Mouse (Mus musculus) hindbrain, embryonic 10.5 days (tissue): ENCODE measurements around the gene Sesn1. TPM values are rescaled to one million over a fixed set of nuclear protein-coding genes. Genes with fewer than 3 reads are reported as not detected.

Experiments used
- DNase-seq: peaks from one replicate; pipeline ENCODE4 v3.0.0-alpha.2; 2017; ENCODE audit warnings: low spot score
- H3K27ac ChIP-seq: fragments of 300-500 bp; sonication (generic); 2 replicates; pipeline ENCODE4 v1.5.1; 2016; ENCODE audit warnings: mild to moderate bottlenecking, moderate library complexity
- H3K27me3 ChIP-seq: fragments of 300-500 bp; sonication (generic); 2 replicates; pipeline ENCODE4 v1.6.1; 2016; ENCODE audit warnings: mild to moderate bottlenecking; ENCODE audit not compliant: poor library complexity, insufficient read depth, severe bottlenecking
- H3K36me3 ChIP-seq: fragments of 300-500 bp; sonication (generic); 2 replicates; pipeline ENCODE4 v1.6.1; 2016; ENCODE audit warnings: mild to moderate bottlenecking, moderate library complexity
- H3K4me1 ChIP-seq: fragments of 300-500 bp; sonication (generic); replicated peaks from 2 replicates; pipeline ENCODE4 v1.6.1; 2016; ENCODE audit warnings: mild to moderate bottlenecking
- H3K4me3 ChIP-seq: fragments of 300-500 bp; sonication (generic); 2 replicates; pipeline ENCODE4 v1.5.1; 2016; ENCODE audit warnings: mild to moderate bottlenecking, moderate library complexity
- H3K9me3 ChIP-seq: fragments of 300-500 bp; sonication (generic); 2 replicates; pipeline ENCODE4 v1.6.1; 2016; ENCODE audit warnings: mild to moderate bottlenecking, moderate library complexity
- WGBS: fragments of 180-500 bp; shearing (Covaris S2); methylation state at CpG from one replicate; pipeline ENCODE4 v1.1.7; 2016; 5-methylcytosine and 5-hydroxymethylcytosine counted together
- polyA plus RNA-seq: library from polyadenylated mRNA; unstranded; fragments of >200 nt; fragmentation: Nextera tagmentation; extraction: Ambion mirVana; gene quantifications from 2 replicates; pipeline ENCODE4 v1.2.1, GENCODE M21; 2016

The Sesn1 gene
- polyA plus RNA-seq, 1 experiment from 2014 or later = 18.2 TPM

- no peaks in the 10 kb centered on the region for H3K36me3 ChIP-seq
- DNase-seq = no peak
- no peaks in the 10 kb centered on the region for H3K9me3 ChIP-seq
- H3K27ac ChIP-seq = no peak overlapping the region
- H3K4me1 ChIP-seq = peaks cover 59% of the 10 kb centered on the region
- no peak overlapping the region for H3K4me3 ChIP-seq
- no peaks in the 10 kb centered on the region for H3K27me3 ChIP-seq
- 55% methylated on average over 8 of the region's 8 CpGs for WGBS
These were observed 74.2 kb downstream of the Sesn1 start for GRCm38 (mm10) chr10:41883741-41884575.

GRCm38 (mm10) chr10:41887080-41887821, 77.5 kb downstream of the Sesn1 start:
- Histone ChIP-seq H3K4me3 (peak overlapping the region; percentile 70), H3K27ac (peak overlapping the region; percentile 93), H3K9me3 (no peaks in the 10 kb centered on the region), H3K4me1 (peaks cover 31% of the 10 kb centered on the region), H3K27me3 (no peaks in the 10 kb centered on the region), H3K36me3 (no peaks in the 10 kb centered on the region)
- DNase-seq = peak; percentile 95
- WGBS = 2% methylated on average over 65 of the region's 65 CpGs

DNA sequence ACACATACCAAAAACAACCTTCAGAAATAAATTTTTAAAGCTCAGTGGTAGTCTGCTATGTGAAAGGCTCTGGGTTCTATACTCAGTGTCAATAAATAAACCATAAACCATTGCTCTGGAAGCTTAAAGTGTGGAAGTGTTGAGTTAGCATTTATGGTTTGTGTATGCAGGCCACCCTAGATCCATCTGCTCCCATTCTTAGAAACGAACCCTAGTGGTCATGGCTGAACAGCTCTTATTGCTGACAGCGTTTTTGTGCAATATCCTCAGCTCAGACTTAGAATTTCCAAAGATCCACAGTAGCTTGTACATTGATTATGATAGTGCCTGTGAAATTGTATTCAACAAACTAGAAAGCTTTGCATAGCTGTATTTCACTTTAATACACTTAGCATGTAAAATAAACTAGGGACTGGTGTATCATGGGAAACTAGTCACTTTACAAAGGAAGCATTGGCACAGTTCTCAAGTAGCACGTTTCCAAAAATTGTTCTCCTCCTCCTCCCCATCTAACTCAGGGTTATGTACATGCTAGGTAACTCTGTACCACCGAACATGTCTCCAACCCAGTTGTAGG, 78.7 kb downstream of the Sesn1 start:
- Histone ChIP-seq H3K9me3 (no peaks in the 10 kb centered on the region), H3K27ac (no peak overlapping the region), H3K27me3 (no peaks in the 10 kb centered on the region), H3K36me3 (no peaks in the 10 kb centered on the region), H3K4me1 (peaks cover 29% of the 10 kb centered on the region), H3K4me3 (no peak overlapping the region; the same call in 1 of the 2 replicates)
- DNase-seq = no peak
- WGBS = 66% methylated on average over 4 of the region's 4 CpGs

DNA sequence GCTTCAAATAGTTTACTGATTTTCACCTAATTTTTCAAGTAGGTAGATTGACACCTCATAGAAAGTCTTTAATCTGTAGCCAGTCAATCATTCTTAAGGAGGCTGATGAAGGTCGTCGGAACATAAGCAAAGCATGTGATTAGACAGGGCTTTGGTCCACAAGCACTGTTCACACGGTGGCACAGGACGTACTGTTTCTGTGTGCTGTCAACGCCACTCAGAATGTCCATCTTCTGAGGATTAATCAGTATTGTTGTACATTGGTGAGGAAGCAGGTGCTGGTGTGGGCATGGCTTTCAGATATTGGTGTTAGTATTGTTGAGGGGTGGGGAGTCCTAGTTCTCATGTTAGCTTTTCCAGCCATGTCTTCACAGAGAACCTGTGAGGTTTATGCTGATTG, 79.8 kb downstream of the Sesn1 start:
- DNase-seq = no peak
- Histone ChIP-seq H3K9me3 (no peaks in the 10 kb centered on the region), H3K36me3 (no peaks in the 10 kb centered on the region), H3K27ac (no peak overlapping the region), H3K4me1 (peaks cover 29% of the 10 kb centered on the region), H3K4me3 (no peak overlapping the region), H3K27me3 (no peaks in the 10 kb centered on the region)
- 85% methylated on average over 5 of the region's 5 CpGs for WGBS

DNA sequence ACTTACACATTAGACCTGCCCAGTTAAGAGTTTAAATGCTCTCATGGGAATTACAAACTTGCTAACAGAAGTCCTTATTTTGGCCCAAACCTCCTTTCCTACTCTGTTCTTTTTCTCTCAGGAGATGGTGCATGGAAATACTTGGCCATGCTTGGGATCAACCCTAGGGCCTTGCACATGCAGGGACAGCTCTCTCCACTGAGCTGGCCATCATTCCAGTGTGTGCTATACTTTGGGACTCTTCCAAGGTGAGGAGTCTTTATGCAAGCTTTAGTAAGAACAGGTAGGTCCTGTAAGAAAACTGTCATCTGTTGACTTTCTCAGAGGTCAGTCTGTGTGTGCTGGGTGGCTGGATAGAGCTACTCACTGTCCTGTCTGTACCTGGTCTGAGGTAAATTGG, 80.8 kb downstream of the Sesn1 start:
- peaks cover 26% of the 10 kb centered on the region for H3K4me1 ChIP-seq
- H3K27ac ChIP-seq = no peak overlapping the region
- DNase-seq = no peak
- H3K9me3 ChIP-seq = no peaks in the 10 kb centered on the region
- no peaks in the 10 kb centered on the region for H3K27me3 ChIP-seq
- no peaks in the 10 kb centered on the region for H3K36me3 ChIP-seq
- no peak overlapping the region for H3K4me3 ChIP-seq

- DNase-seq = no peak
- no peak overlapping the region for H3K4me3 ChIP-seq
- H3K27me3 ChIP-seq = no peaks in the 10 kb centered on the region
- H3K4me1 ChIP-seq = peaks cover 26% of the 10 kb centered on the region
- no peaks in the 10 kb centered on the region for H3K9me3 ChIP-seq
- 90% methylated on average over 4 of the region's 4 CpGs for WGBS
- H3K36me3 ChIP-seq = no peaks in the 10 kb centered on the region; the same call in 1 of the 2 replicates
- H3K27ac ChIP-seq = no peak overlapping the region
These were observed 81.6 kb downstream of the Sesn1 start for GRCm38 (mm10) chr10:41891312-41891711.

- no peaks in the 10 kb centered on the region for H3K27me3 ChIP-seq
- H3K4me3 ChIP-seq = no peak overlapping the region
- peaks cover 8% of the 10 kb centered on the region for H3K36me3 ChIP-seq
- DNase-seq = no peak
- H3K4me1 ChIP-seq = peaks cover 8% of the 10 kb centered on the region; the same call in 1 of the 2 replicates
- no peak overlapping the region for H3K27ac ChIP-seq
- H3K9me3 ChIP-seq = no peaks in the 10 kb centered on the region
- WGBS = 67% methylated on average over 4 of the region's 4 CpGs
These were observed 84.0 kb downstream of the Sesn1 start for GRCm38 (mm10) chr10:41893433-41894411.

DNA sequence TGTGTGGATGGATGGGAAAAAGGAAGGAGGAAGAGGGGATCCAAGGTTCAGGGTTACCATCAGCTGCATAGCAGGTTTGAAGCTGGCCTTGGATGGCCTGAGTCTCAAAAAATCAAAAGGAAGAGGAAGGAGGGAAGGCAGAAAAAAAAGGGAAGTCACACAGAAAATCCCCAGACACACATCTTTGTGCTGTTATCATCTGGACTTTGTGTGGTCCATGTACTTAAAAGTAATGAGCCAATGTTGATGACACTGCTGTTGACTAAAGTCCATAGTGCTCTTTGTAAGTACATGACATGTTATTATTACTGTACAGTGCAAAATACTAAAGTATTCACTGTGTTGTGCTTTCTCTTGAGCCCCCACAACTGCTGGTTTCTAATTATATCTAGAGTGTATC, 86.7 kb downstream of the Sesn1 start:
- no peak overlapping the region for H3K27ac ChIP-seq
- peaks cover 8% of the 10 kb centered on the region; the same call in 1 of the 2 replicates for H3K4me1 ChIP-seq
- no peak overlapping the region for H3K4me3 ChIP-seq
- H3K9me3 ChIP-seq = no peaks in the 10 kb centered on the region
- H3K36me3 ChIP-seq = peaks cover 15% of the 10 kb centered on the region
- DNase-seq = no peak
- H3K27me3 ChIP-seq = no peaks in the 10 kb centered on the region

DNA sequence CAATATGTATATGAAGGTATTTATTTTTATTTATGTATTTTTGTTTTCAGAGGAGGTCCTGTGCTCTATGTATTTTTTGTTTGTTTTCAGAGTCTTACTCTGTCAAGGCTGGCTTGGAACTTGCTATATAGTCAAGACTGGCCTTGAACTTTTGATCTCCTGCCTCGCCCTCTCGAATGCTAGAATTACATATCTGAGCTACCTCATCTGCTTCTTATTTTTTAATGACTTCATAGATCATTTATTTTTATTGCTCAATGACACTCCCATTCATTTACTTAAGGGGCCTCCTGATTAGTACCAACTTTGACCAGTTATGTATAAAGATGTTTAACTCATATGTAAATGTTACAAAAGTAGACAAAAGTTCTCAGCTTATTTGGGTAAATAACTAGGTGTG, 87.1 kb downstream of the Sesn1 start:
- Histone ChIP-seq H3K4me1 (peaks cover 8% of the 10 kb centered on the region; the same call in 1 of the 2 replicates), H3K9me3 (no peaks in the 10 kb centered on the region), H3K27ac (no peak overlapping the region), H3K27me3 (no peaks in the 10 kb centered on the region), H3K4me3 (no peak overlapping the region), H3K36me3 (peaks cover 15% of the 10 kb centered on the region)
- no peak for DNase-seq
- WGBS = 96% methylated on average over 2 of the region's 2 CpGs

DNA sequence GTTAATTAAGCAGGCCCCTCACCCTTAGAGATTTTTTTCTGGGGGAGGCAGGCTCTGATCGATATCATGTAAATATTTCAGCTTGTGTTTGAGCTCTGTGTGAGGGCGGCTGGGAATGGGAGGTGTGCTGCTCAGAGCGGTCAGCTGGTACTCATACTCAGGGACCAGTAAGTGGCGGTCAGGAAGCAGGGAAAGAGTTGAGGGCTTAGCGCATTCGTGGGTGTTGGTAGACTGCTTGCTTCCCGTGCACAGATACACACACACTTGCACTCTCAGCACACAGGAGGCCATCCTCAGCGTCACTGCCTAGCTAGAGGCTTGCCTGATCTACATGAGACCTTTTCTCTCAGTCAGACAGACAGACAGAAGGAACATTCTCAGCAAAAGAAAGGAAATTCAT, 91.7 kb downstream of the Sesn1 start:
- Histone ChIP-seq H3K27me3 (no peaks in the 10 kb centered on the region), H3K36me3 (peaks cover 44% of the 10 kb centered on the region), H3K4me3 (no peak overlapping the region), H3K27ac (no peak overlapping the region), H3K9me3 (no peaks in the 10 kb centered on the region), H3K4me1 (no peaks in the 10 kb centered on the region)
- 90% methylated on average over 8 of the region's 8 CpGs for WGBS
- no peak for DNase-seq

DNA sequence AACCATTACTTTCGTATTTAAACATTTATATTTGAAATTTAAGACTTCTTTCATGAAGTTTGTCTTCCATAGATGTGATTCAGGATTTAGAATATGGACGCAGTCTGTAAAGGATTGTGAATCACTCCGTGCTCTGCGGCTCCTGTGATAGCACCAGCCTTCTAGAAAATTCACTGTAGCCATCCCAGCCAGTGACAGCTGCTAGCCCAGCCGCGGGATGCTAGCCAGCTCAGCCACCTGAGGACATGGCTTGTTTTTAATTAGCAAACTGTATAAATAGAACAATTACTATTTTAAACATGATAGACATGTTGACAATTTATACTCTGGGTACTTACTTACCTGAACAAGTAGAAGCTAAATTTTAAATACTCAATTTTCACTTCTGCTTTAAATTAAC, 92.1 kb downstream of the Sesn1 start:
- H3K27ac ChIP-seq = no peak overlapping the region
- no peak overlapping the region for H3K4me3 ChIP-seq
- H3K9me3 ChIP-seq = no peaks in the 10 kb centered on the region
- no peaks in the 10 kb centered on the region for H3K27me3 ChIP-seq
- H3K36me3 ChIP-seq = peaks cover 48% of the 10 kb centered on the region
- WGBS = 96% methylated on average over 6 of the region's 6 CpGs
- no peaks in the 10 kb centered on the region for H3K4me1 ChIP-seq
- no peak for DNase-seq

DNA sequence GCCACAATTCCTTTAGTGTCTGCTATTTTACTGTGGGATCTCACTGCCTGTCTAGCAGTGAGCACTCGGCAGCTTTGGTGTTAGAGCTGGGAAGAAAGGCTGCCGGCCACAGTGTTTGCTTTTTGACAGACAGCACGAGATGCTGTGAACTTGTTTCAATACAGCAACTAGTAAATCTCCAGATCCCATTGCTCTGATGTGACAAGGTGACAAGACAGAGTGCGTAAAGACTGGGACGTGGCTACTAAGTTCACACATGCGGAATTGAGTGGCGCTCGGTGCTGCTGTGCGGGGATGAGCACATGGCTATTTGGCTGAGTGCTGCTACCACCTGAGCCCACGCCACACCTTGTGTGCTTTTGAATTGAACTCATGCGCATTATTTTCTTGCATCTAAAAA, 97.7 kb downstream of the Sesn1 start:
- H3K36me3 ChIP-seq = peaks cover 39% of the 10 kb centered on the region
- no peak overlapping the region for H3K27ac ChIP-seq
- H3K9me3 ChIP-seq = no peaks in the 10 kb centered on the region
- WGBS = 89% methylated on average over 11 of the region's 11 CpGs
- H3K4me1 ChIP-seq = peaks cover 4% of the 10 kb centered on the region
- DNase-seq = no peak
- no peaks in the 10 kb centered on the region for H3K27me3 ChIP-seq
- H3K4me3 ChIP-seq = no peak overlapping the region
